Mouse (Mus musculus) mature B cell (primary cell): ENCODE measurements around the gene Gm11437.

Source experiments
- in situ Hi-C: fragments of 300-500 bp; cut with MboI; formaldehyde crosslinking; loops from 2 replicates; pipeline ENCODE4 v1.14.3; 2019

Gene Gm11437

GRCm38 (mm10) chr11:84141752-84142151 lies 25.5 kb downstream of the Gm11437 start:
- in situ Hi-C loops: no loop called here

- in situ Hi-C loops: no loop called here
These were observed 30.8 kb downstream of the Gm11437 start for GRCm38 (mm10) chr11:84136453-84136852.

DNA sequence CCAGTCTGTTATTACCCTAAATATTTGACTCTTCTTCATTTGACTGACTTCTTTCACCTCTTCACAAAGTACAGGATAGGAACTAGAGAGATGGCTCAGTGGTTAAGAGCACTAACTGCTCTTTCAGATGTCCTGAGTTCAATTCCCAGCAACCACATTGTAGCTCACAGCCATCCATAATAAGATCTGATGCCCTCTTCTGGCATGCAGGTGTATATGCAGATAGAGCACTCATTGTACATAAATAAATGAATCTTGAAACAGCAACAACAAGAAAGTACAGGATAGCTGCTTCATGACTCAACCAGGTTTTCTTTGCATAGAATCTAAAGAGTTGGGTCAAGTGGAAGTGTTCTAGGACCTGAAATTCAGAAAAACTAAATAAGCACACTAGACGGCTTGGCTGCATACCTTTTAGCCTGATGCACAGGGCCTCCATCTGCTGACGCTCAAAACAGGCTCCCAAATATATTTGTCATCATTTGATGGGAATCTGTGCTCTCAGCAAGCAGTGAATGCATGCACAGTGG lies 32.9 kb downstream of the Gm11437 start:
- in situ Hi-C loops: no loop called here

DNA sequence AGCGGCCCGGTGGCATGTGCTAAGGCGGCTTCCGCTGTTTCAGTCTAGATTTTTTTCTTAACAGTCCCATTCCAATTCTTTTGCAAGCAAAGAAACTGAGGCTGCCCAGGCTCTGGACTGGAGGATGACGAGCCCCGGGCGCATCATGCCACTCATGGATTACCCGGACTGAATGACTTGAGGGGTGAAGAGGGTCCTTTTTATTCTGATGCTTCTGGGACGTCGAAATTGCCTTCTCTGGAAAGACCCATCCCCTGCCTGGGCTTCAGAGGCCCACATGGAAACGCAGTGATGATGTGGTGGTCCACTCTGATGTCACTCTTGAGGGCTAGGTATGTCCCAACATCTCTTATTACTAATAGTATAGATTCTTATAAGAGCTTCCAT lies 37.5 kb downstream of the Gm11437 start:
- in situ Hi-C loops: no loop called here

DNA sequence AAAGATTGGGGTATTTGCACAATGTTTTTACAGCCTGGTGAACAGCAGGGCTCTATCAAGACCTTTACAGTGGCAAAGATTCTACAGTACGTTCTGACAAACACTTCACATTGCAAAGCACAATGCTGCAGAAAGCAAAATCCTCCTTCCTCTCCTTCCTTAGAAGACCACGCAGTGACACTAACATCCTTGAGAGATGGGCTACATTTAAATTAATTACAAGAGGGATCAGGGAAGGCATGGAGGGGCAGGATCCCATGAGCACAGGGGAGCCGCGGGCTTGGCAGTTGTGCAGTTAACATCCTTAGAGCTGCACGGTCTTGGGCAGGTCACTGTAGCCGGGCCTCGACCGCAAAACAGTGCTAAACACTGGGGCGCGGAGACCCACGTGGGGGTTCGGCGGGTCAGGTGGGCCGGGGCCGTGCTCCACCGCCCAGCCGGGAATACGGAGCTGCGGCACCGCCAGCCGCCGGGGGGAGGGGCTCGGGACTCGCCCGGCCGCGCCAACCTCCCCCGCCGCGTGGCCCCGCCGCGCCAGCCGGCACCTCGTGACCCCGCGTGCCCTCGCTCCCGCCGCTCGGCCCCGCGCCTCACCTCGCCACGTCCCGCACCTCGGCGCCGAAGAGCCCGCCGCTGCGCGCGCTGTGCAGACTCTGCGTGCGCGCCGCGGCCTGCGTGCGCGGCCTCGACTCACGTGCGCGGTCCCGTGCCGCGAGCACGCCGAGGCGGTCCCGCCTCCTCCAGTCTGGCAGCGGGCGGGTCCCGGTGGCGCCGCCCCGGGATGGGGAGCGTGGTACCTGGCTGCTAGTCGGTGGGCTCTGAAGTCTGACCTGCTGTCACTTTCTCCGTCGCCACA lies 38.1 kb downstream of the Gm11437 start, which contains the start of the genes Tada2a and Acaca:
TSS of gene Tada2a (minus strand) at position 658 of the 856 bp plus-strand sequence.
TSS of gene Acaca (plus strand) at position 730 of the 856 bp plus-strand sequence.
- in situ Hi-C loops: no loop called here

- in situ Hi-C loops: no loop called here
These were observed 39.3 kb downstream of the Gm11437 start for GRCm38 (mm10) chr11:84127977-84128376.

DNA sequence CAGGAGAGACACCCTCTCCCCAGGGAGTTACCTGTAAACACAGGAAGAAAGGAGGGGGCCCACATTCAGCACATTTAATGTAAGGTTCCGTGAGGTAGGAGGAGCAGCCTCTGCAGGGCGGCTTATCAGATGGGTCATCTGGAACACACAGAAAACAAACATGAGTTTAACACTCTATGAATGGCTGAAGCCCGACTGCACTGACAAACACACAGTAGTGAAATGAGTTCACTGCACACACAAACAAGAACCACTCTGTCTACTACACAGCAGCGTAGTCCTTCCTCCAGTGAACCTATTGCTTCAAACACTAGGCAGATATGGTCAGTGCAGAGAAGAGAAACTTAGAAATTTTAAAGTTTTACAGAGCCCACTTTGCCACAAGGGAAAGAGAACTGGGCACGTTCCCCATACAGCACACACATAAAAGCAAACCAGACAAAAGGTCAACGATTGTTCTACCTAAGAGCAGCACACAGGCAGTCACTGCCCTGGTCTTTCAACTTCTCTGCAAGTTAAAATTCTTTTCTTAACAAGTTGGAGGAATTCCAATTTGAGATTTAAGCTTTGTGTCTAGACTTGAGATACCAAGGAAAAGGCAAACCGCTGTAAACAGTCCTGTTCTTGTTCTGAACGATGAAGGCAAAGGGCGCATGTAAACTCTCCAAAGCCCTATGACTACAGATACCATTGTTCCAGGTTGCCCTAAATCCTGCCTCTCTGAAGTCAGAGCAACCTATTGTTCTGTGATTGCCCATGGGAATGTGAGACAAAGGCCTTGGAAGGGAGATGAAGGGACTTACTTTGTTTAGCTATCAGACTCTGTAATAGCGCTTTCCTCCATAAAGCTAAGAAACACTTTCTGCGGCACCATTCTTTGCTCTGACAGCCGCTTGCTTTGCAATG lies 46.0 kb downstream of the Gm11437 start:
- in situ Hi-C loops: no loop called here

DNA sequence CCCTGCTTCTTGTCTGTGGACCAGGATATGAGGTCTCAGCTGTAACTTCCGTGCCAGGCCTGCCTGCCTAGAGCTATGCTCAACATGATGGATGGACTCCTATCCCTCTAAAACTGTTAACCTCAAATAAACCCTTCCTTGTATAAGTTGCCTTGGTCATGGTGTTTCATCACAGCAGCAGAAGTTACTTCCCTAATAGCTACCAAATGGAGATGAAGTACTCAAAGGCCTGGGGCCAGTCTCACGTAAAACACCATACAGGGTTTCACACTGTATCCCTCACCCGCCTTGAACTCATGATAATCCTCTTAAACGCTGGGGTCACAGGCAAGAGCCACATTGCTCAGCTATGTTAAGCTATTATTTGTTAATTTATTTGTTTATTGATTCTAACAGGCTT lies 49.8 kb downstream of the Gm11437 start:
- in situ Hi-C loops: no loop called here

GRCm38 (mm10) chr11:84116221-84116620 lies 51.1 kb downstream of the Gm11437 start:
- in situ Hi-C loops: no loop called here

- in situ Hi-C loops: no loop called here
These were observed 51.6 kb downstream of the Gm11437 start for GRCm38 (mm10) chr11:84115646-84116045.

DNA sequence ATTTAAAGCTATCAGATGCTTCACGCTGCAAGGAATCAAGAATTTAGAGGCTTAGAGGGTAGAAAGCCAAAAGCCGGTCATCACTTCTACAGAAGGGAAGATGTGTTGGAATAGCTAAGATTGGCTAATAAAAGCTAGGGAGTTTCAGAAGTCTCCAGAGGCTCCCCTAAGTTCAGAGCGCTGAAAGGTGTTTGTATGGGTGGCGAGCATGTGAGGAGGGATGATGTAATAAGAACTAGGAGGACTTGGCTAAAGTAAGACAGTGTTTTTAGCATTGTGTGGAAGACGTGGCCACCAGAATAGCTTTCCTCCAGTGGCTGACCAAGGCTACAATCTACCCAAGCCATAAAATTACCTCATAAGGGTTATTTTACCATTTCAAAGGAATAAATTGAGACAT lies 53.7 kb downstream of the Gm11437 start:
- in situ Hi-C loops: no loop called here

DNA sequence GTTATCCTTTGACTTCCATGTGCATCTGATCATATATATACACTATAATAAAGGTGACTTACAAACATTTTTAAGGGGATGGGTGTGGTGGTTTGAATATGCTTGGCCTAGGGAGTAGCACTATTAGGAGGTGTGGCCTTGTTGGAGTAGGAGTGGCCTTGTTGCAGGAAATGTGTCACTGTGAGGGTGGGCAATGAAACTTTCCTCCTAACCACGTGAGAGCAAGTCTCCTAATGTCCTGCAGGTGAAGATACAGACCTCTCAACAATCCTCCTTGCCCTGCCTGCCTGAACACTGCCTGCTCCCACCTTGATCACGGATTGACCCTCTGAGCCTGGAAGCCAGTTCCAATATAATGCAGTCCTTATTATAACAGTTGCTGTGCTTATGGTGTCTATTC lies 60.1 kb downstream of the Gm11437 start:
- in situ Hi-C loops: no loop called here

DNA sequence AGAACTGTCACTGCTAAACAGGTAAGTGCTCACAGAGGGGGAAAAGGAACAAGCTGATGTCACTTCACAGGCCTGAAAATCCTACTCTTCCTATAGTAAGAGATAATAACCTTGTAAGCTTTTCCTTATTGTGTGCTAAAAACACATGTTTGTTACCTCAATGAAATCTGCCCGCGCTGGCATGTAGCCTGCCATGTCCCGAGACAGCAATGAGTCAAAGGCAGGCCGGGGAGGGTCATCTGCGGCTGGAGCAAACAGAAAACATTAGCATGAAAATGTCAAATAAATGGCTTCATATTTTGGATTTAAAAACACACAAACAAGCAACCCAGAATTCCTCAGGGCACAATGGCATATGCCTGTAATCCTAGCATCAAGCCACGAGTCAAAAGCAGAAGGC lies 63.2 kb downstream of the Gm11437 start:
- in situ Hi-C loops: no loop called here

DNA sequence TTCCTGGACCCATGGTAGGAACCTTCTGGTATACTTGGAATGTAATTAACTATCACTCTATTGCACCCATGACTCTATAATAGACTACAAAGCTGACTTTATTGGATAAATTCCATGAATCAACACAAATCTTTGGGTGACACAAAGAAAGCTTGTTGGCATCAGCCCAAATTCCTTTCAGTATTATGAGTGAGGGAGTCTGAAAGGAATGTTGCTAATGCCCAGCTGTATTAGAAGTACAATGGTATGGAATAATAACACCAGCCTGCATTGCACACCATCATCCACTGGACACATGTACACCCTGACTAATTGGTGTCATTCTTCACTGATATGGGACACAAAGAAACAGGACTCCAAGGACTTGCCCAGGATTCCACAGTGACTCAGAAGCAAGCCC lies 66.1 kb downstream of the Gm11437 start:
- in situ Hi-C loops: no loop called here
